Mouse (Mus musculus) right cerebral cortex, postnatal 36 days (tissue): ENCODE measurements at regions not wholly inside any gene's neighbourhood (a gene's known extent, or its start where the extent isn't known, plus 50 kb on each side); places are given as distances from the start of the nearest gene placed in this dataset.
A peak's percentile ranks its signal among the peaks of the same experiment; 100 is the strongest.

Source experiments
- DNase-seq, 2 experiments: peaks; one replicate each; pipeline ENCODE4 v3.0.0; 2022; ENCODE audit warnings: low spot score in 2 of 2, mixed read lengths in 1 of 2

GRCm38 (mm10) chr19:20035223-20035622 lies 355.5 kb downstream of the Anxa1 start:
- DNase-seq = no peak

- no peak for DNase-seq
Observed at GRCm38 (mm10) chr19:20027667-20028282, 363.0 kb downstream of the Anxa1 start.

- no peak for DNase-seq
Observed at GRCm38 (mm10) chr19:20014114-20014513, 376.6 kb downstream of the Anxa1 start.

GRCm38 (mm10) chr19:20009801-20010441 lies 380.8 kb downstream of the Anxa1 start:
- no peak for DNase-seq

- DNase-seq = no peak
Observed at GRCm38 (mm10) chr19:20005932-20006625, 384.7 kb downstream of the Anxa1 start.

GRCm38 (mm10) chr19:19987255-19987654 lies 403.5 kb downstream of the Anxa1 start:
- DNase-seq = no peak

- no peak for DNase-seq
Observed at GRCm38 (mm10) chr19:19978816-19979215, 411.9 kb downstream of the Anxa1 start.

GRCm38 (mm10) chr19:19977609-19978259 lies 413.0 kb downstream of the Anxa1 start:
- DNase-seq = no peak

- DNase-seq = no peak
Observed at GRCm38 (mm10) chr19:19976776-19977175, 414.0 kb downstream of the Anxa1 start.

GRCm38 (mm10) chr19:19969780-19970512 lies 420.8 kb downstream of the Anxa1 start:
- DNase-seq = no peak

GRCm38 (mm10) chr19:19969335-19969734 lies 421.4 kb downstream of the Anxa1 start:
- no peak for DNase-seq

GRCm38 (mm10) chr19:19945247-19945646 lies 445.5 kb downstream of the Anxa1 start:
- no peak for DNase-seq

- no peak for DNase-seq
Observed at GRCm38 (mm10) chr19:19942697-19943096, 448.0 kb downstream of the Anxa1 start.

GRCm38 (mm10) chr19:19921109-19921508 lies 469.6 kb downstream of the Anxa1 start:
- no peak for DNase-seq

GRCm38 (mm10) chr19:19885933-19886710 lies 504.6 kb downstream of the Anxa1 start:
- no peak for DNase-seq

GRCm38 (mm10) chr19:19880895-19881294 lies 509.8 kb downstream of the Anxa1 start:
- DNase-seq = peak in 1 of 2 experiments; percentile 65

GRCm38 (mm10) chr19:19848152-19848551 lies 542.6 kb downstream of the Anxa1 start:
- no peak for DNase-seq

- DNase-seq = no peak
Observed at GRCm38 (mm10) chr19:19807992-19808391, 582.8 kb downstream of the Anxa1 start.

GRCm38 (mm10) chr19:19793835-19794234 lies 596.9 kb downstream of the Anxa1 start:
- no peak for DNase-seq

GRCm38 (mm10) chr19:19783507-19783906 lies 607.2 kb downstream of the Anxa1 start:
- no peak for DNase-seq

GRCm38 (mm10) chr19:19777891-19778290 lies 612.9 kb downstream of the Anxa1 start:
- DNase-seq = peak; percentile 37 to 63
